Mouse (Mus musculus) B cell, adult 2 months (primary cell): ENCODE measurements around the gene Pex6.

Experiments used
- DNase-seq, 2 experiments: peaks; one replicate each; pipeline ENCODE4 v3.0.0; 2022

Pex6 gene

GRCm38 (mm10) chr17:46710959-46711597 is at the start of gene Pex6:
Gene Pex6 (plus strand): TSS chr17:46711463.
- peak; percentile 94 for DNase-seq

GRCm38 (mm10) chr17:46661981-46662380 is 49.3 kb upstream of the Pex6 start:
- DNase-seq: no peak

- DNase-seq: no peak
Measured at GRCm38 (mm10) chr17:46662730-46663129, 48.5 kb upstream of the Pex6 start.

GRCm38 (mm10) chr17:46667712-46668111 is 43.6 kb upstream of the Pex6 start:
- DNase-seq: no peak

- no peak for DNase-seq
Measured at GRCm38 (mm10) chr17:46669911-46670310, 41.4 kb upstream of the Pex6 start.

- peak; percentile 89 for DNase-seq
Measured at GRCm38 (mm10) chr17:46673850-46674529, 37.3 kb upstream of the Pex6 start, which contains the start of gene Rrp36. Gene Rrp36 (minus strand): TSS chr17:46674352.

GRCm38 (mm10) chr17:46674530-46675283 is 36.6 kb upstream of the Pex6 start:
- no peak for DNase-seq

- no peak for DNase-seq
Measured at GRCm38 (mm10) chr17:46678416-46678815, 32.8 kb upstream of the Pex6 start, which contains the start of gene Mea1. Gene Mea1 (plus strand): TSS chr17:46678793.

GRCm38 (mm10) chr17:46678911-46679310 is 32.4 kb upstream of the Pex6 start:
- DNase-seq: no peak

- peak; percentile 44 to 50 for DNase-seq
Measured at GRCm38 (mm10) chr17:46679843-46680759, 31.2 kb upstream of the Pex6 start.

- DNase-seq: peak; percentile 96 to 98
Measured at GRCm38 (mm10) chr17:46680760-46681373, 30.4 kb upstream of the Pex6 start, which contains the start of gene Klhdc3. Gene Klhdc3 (minus strand): TSS chr17:46680914.

GRCm38 (mm10) chr17:46681466-46682118 is 29.7 kb upstream of the Pex6 start:
- DNase-seq: peak; percentile 11 to 13

- DNase-seq: no peak
Measured at GRCm38 (mm10) chr17:46682654-46683389, 28.4 kb upstream of the Pex6 start.

- DNase-seq: no peak
Measured at GRCm38 (mm10) chr17:46685913-46686312, 25.4 kb upstream of the Pex6 start.

- DNase-seq: no peak
Measured at GRCm38 (mm10) chr17:46690665-46691064, 20.6 kb upstream of the Pex6 start.

- DNase-seq: no peak
Measured at GRCm38 (mm10) chr17:46691390-46691789, 19.9 kb upstream of the Pex6 start.

- no peak for DNase-seq
Measured at GRCm38 (mm10) chr17:46694517-46695063, 16.7 kb upstream of the Pex6 start.

GRCm38 (mm10) chr17:46698515-46698914 is 12.7 kb upstream of the Pex6 start:
- no peak for DNase-seq

- DNase-seq: no peak
Measured at GRCm38 (mm10) chr17:46699245-46699644, 12.0 kb upstream of the Pex6 start.

GRCm38 (mm10) chr17:46699912-46700311 is 11.4 kb upstream of the Pex6 start:
- no peak for DNase-seq
